Mouse (Mus musculus): Measurements from ENCODE around the gene Gpd1.

- TF ChIP-seq CTCF (IDR thresholded peaks at IDR 0.05; ENCODE audit: low read depth) (no peak), EP300 (optimal IDR thresholded peaks at IDR 0.05) (no peak)
Observed at GRCm38 (mm10) chr15:99713569-99713968, 3.7 kb upstream of the Gpd1 start.
